Mouse (Mus musculus): Measurements from ENCODE around the gene Hoxa4.
A peak's percentile ranks its signal among the peaks of the same experiment; 100 is the strongest.

Hoxa4 gene

DNA sequence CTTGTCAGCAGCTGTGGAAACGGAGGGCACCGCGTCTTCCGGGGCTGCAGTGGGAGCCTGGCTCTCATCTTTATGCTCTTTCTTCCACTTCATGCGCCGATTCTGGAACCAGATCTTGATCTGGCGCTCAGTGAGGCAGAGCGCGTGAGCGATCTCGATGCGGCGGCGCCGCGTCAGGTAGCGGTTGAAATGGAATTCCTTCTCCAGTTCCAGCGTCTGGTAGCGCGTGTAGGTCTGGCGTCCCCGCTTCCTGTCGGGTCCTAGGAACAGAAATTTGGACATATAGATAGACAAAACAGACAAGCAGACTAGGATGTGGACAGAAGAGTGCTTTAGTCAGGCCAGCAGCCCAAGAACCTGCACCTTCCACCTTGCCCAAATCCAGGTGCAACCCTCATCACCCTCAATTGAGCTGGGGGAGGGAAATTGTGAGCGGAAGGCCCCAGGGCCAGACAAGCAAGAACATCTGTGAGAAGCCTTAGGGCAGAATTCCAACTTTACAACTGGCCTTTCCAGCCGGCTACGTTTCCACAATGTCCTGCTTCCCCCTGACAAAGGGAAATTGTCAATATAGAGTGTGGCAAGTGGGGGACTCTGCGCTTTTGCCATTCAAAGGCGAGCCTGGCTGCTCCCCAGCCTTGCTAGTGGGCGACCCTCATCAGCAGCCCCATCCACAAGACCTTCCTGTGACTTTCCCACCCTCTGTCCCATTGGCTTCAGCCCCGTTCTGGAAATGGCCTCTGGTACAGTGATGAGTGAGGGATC is 24.4 kb upstream of the Hoxa4 start:
- no peak for DNase-seq

DNA sequence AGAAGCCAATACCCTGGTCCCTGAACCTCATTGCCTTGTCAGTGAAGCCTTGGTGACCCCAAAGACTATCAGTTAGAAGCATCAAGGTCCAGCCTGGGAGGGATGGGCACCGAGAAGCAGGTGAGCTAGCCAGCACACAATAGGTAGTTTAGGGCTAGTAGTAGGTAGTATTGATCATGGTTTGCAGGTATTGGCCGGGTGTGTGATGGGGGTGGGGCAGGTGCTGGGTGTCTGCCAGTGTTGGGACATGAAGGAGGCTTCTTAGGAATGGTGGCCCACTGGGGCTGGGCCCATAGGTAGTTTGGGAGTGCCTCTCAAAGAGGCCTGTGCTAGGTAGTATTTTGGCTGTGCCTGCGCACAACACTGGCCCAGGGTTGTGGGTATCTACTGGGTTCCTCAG is 23.5 kb upstream of the Hoxa4 start:
- no peak for DNase-seq

DNA sequence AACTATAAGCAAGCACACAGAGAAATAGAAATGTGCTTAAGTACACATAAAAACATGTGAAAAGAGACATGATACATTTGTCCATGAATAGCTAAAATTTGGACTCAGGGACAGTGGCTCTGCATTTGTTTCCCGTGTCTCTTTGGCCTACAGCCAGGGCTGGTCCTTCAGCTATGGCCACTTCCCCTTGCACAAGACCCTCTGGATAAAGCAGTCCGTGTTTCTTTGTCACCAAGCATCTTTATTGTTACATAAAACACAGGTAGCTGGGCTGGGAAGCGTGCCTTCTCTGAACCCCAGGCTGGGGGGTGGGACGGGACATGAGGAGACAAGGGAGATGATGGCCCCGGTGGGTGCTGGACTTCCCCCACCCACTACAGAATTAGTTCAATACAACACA is 22.7 kb upstream of the Hoxa4 start:
- DNase-seq, result no peak

DNA sequence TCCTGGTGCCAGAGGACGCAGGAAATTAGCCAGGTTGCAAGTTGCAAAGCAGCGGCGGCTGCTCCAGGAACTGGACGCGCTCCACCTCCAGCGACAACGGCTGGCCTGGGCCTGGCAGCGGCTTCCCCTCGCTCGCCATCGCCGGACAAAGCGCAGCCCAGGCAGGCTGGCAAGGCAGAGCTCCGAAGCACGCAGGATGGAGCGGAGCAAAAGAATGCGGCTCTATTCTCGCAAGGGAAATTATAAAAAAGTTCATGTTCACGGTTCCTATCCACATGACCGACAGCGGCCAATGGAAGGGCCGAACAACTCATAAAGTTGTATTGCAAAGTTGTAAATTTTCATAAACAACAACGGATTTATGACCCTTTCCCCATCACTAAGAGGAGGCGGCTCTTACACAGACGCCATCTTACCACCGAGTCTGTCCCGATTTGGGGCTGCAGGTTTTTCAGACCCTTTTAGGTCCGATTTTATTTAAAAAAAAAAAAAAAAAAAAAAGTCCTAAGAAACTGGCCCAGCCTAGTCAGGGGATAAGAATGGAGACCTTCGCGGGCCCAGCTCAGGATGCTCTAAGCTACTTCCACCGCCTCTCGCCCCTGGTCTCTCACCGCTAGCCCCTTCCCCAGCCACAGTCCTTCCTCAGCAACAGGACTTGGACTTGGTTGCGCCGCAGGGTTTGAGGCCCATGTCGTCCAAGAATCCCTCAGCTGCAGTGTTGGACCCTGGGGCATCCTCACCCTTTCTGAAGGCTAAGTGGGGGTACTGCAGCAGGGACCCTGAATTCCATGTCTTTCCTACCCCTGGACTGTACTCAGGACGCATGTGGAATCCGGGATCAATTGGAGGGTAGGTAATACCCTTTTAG is 21.8 kb upstream of the Hoxa4 start, which contains the start of the genes Hoxa3 and Gm28308:
Gene Hoxa3, minus strand, starts transcription at position 218 of the 868 bp plus-strand sequence.
Gene Gm28308, minus strand, starts transcription at position 221 of the 868 bp plus-strand sequence.
- DNase-seq, result no peak

DNA sequence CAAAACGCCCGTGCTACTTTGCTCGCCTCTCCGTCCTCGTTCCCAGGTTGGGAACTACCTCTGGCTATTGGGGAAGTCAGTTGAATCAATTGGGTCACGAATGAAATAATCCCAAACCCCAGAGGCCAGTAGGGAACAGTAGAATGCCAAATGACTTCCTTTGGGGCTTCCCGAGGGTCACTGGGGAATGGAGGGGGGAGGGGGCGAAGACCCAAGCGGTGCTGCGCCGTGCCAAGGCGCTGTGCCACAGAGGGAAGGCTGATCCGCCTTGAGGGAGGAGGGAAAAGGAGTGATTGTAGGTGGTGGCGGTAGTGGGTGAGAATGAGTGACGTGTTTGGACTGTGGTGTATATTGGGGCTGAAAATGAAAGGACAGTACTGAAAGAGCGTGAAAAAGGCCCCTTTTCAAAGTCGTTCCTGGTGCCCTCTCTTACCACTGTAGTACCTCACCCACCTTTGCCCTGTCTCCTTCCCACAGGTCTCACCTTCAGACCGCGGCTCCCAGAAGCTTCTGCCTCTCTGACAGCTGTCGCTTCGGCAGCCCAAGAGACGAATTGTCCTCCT is 21.1 kb upstream of the Hoxa4 start:
- DNase-seq, result no peak

DNA sequence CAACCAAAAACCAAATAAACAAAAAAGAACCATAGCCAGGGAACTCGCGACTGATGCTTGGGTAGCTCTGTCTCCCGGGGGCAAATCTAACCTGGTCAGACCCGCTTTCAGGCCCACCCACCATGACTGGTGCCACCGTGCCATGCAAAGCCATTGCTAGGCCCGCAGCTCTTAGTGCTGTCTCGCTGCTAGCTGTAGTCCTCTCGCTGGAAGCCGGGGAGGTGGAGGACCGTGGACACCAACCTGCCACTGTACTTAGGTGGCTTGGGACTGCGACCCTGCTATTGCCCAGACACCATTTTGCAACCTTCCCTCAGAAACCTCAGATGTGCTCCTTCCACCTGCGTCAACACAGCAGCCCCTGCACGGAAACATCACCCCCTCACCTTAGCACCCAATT is 20.4 kb upstream of the Hoxa4 start:
- no peak for DNase-seq

DNA sequence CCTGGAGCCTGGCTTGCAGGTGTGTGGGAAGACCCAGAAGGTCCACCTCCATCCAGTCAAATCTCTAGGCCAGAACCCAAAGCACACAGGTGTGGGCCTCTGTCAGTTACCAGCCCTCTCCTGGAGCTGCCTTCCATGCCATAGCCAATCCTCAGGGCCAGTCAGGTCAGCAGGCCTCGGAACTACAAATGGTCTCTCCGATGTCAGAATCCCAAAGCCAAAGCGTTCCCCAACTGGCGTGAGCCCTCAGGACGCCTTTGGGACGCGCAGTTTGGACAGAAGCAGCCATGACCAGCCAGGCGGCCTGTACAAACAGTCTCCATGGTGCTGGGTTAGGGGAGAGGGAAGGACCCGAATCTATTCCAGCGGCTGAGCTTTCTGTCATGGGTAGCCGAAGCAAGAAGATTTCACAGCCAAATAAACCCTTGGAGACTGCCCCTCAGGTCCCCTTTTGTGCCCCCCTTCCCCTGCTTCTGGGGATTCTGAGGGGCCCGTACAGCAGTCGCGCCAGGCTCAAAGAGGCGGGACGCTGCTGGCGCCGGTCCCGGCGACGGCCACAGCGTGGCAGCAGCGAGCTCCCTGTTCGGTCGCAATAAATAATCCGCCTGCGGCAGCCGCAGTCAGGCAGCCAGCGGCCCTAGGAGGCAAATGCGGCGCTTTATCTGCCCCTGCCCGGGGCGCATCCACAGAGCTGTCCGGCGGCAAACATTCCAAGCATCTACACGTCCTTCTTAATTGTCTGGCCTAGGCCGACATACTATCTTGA is 19.8 kb upstream of the Hoxa4 start:
- peak; percentile 26 for DNase-seq

DNA sequence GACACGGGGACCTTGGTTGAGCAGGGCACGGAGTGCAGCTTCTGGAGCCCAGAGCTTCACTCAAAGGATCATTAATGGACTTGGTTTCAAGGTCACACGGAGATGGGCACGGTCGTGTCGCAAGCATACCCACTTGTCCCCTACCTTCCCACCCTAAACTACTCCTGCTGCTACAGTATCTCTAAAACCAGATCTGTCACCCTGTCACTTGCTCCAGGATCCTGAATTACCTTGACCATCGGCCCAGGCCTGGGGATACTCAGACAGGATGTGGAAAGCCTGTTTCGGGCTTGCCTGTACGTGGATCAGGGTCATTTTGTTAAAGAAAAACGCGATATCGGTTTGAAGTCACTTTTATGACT is 18.1 kb upstream of the Hoxa4 start:
- no peak for DNase-seq

DNA sequence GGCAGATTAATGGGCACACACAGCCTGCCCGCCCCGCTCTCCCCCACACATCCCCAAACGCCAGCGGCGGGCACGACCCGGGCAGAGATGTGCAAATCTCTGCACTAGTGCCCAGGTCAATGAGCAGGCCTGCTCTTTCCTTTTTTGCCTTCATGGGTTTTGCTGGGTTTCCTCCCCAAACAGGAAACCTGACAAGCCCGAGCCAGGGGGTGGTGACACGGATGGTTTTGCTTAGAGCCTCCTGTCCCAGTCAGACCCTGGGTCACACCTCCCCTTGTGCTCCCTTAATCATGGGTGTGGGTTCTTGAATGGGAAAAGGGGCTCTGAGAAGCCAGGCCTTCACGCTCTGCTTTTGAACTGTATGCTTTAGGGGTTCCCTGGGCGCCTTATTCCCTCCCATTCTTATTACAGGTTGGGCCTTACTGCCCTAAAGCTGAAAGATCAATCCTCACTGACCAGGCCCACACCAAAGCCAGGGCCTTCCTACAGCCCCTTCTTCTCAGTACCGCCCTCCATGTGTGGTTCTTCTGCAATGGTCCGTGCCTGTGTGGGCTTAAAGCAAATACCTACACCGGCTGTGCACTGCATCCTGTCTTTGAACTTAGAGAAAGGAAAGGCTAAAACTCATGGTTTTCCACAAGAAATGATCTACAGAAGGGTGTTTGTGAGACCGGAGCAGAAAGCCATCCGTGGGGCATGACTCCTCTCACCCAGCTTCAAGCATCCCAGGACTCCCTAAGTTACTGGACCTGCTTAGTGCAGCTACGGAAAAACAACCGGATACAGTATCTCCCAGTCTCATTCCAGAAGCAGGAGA is 17.5 kb upstream of the Hoxa4 start:
- DNase-seq, result no peak

DNA sequence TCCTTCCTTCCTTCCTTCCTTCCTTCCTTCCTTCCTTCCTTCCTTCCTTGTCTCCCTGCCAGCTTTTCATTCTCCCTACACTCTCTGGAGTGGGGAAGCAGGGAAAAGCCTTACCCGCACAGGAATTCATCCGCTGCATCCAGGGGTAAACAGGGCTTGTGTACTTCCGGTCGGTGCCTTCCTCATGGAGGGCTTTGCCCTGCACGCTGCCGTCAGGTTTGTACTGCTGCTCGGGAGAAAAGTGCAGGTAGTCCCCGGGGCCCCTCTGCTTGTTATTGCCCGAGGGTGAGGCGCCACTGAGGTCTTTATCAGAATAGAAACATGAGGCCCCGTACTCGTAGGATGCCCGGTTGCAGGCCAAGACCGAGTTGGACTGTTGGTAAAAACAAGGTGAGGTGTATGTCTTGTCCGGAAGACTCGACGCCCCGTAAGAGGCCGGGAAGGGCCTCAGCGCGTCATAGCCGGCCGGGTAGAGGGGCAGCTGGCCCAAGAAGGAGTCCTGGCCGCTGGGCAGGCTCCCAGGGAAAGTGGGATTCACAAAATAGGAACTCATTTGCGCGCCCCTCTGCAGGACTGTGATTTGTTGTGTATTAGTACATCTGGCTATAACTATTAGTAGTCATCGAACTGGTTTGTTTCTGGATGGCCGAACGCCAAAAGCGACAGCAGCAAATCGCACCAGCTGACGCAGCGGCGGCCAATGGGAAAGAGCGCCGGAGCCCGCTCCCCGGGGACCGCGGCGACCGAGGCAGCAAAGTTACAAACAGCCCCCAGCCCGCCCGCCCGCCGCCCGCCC is 16.7 kb upstream of the Hoxa4 start, which contains the start of gene Hoxa6:
Gene Hoxa6, minus strand, starts transcription at position 651 of the 796 bp plus-strand sequence.
- DNase-seq, result no peak

DNA sequence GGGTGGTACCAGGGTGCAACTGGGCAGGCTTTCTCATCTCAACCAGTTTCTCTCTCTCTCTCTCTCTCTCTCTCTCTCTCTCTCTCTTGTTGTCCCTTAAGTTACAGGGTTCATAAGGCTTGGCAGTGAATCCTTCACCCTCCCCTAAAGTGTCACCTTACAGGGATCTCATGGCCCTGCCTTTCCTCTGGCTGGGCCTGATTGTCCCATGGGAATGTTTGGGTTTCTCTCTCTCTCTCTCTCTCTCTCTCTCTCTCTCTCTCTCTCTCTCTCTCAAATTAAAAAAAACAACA is 16.1 kb upstream of the Hoxa4 start:
- DNase-seq, result no peak

DNA sequence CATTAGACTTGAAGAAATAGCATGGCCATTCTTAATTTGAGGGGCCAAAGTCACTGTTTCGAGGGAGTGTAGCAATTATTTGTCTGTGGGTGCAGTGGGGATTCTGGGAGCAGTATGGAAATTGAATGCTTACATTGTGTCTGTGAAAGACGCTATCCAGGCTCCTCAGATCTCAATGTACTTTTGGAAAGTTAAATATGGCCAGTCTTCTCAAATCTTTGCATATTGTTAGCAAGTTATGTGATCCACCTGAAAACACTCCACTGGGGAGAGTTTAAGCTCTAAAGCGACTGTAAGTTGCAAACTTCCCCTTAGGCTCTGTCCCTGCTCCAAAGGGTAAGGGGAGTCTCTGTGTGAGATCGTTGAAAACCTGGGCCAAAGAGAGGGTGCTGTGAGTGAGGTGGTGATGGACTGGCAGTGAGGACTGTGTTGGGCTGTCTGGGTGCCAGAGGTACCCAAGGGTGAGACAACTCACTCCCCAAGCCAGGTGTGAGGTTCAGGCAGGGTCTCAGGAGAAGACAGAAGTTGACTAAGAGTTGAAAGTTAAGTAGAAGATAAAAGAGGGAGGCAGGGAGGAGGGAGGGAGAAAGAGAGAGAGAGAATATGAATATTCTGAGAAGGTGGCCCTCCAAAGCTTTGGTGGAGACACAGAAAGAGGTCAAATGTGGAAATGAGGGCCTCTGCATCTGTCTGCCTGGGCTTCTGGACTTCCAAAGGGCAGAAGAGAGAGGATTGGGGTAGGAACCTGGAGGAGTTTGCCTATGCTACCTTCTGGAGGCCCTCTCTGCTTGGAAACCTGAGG is 15.5 kb upstream of the Hoxa4 start:
- DNase-seq, result no peak

DNA sequence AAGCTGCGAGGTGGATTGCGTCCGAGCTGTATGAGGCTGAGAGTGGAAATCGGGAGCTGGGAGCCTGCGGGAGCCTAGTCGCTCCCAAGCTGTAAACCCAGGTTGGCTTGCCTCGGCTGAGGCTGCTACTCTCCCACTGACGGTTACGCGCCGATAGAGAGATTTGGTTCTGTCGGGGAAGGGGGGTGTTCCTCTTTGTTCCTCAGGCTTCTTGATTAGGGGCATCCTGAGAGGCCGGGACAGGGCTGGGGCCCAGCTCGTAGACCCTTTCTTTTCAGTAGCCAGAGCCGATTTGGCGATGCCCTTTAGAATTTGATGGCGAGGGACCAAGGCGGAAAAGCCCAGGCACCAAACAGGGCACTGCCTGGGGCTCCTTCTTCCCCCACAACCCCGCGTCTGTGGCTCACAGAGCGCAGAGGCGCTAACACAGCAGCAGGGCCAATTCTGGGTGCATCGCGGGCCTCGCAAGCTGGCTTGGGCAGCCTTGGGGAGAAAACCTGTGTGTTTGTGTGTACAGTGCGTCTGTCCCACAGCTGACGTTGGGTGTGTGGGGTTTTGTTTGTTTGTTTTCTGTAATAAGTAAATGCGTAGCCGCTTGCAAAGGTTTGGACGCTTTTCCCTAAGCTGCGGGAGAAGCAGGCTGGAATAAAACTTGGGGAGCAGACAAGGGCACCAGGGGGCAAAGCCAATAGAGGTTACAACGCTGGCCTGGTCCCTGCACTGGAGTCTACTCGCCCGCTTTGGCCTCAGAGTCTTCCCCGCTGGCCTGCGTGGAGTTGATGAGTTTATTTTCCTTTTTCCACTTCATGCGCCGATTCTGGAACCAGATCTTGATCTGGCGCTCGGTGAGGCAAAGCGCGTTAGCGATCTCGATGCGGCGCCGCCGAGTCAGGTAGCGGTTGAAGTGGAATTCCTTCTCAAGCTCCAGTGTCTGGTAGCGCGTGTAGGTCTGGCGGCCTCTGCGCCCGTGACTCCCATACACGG is 14.4 kb upstream of the Hoxa4 start:
- no peak for DNase-seq

DNA sequence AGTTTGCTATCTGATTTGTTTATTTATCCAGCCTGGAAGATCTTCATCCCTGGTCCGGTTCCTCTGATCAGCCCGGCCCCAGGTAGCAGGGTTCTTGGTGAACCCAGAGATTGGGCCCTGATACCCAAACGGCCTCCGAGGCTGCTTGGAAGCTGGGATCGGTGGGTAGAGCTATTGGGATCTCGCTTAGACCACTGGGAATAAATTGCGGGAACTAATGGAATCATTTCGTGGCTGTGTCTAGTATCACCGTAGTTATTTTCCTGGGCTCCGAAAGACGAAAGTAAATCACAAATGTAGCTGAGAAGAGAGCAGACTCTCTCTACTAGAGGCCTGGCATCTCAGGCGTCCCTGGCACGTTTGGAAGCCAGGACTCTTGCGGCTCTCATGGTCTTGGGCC is 13.7 kb upstream of the Hoxa4 start:
- no peak for DNase-seq

DNA sequence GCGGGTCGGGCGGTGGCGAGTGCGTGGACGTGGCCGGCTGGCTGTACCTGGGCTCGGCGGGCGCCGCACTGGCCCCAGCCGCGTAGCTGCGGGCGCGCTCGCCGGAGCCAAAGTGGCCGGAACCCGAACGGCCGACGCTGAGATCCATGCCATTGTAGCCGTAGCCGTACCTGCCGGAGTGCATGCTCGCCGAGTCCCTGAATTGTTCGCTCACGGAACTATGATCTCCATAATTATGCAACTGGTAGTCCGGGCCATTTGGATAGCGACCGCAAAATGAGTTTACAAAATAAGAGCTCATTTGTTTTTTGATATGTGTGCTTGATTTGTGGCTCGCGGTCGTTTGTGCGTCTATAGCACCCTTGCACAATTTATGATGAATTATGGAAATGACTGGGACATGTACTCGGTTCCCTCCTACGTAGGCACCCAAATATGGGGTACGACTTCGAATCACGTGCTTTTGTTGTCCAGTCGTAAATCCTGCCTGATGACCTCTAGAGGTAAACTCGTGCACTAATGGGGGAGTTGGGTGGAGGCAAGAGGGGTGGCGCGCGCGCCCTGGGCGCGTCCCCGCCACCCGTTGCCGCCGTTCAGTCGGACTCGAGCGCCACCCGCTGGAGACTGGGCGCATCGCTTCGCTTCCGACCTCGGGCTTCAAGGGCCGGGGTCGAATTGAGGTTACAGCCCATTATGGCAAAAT is 12.6 kb upstream of the Hoxa4 start, which contains the start of gene Hoxa5:
Gene Hoxa5, minus strand, starts transcription at position 538 of the 703 bp plus-strand sequence.
- no peak for DNase-seq

DNA sequence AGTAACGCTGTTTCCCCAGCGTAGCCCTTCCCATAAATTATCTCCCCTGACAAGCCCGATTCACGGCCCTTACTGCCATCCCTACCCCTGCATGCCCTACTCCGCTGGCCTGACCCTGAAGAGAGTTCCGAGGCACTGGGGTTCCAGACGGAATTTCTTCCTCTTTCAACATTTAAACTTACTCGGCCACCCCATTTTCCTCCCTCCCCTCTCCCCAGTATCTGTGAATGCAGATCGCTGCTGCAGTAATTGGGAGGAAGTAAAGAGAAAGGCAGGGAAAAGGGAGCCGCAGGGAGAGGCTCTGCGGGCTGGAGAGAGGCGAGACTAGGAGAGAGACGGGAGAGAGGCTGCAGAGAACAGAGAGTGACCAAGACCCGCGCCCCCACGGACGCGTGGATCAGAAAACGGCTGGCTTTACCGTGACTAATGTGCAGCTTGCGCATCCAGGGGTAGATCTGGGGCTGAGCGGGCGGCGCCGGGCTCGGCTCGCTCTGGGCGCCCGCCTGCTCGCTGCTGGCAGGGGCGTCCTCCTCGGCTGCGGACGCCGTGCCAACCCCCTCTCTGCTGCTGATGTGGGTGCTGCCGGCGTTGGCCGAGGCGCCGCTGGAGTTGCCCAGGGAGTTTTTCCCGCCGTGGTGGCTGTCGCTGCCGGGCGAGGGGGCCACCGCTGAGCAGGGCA is 12.0 kb upstream of the Hoxa4 start:
- DNase-seq, result no peak

DNA sequence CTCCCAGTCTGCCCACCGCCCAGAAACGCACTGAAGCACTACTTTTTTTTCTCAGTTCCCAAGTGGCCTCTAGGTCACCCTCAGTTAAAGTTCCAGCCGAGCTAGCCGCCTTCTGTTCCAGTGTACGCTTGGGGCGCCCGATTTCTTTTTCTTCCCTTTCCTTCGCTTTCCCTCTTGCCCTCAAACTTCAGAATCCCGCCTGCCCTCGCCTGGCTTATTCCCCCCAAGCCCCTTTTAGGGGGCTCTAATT is 11.5 kb upstream of the Hoxa4 start:
- DNase-seq, result no peak
